7 mouse cellular contexts compared by ENCODE assay signal in the genomic region with DNA sequence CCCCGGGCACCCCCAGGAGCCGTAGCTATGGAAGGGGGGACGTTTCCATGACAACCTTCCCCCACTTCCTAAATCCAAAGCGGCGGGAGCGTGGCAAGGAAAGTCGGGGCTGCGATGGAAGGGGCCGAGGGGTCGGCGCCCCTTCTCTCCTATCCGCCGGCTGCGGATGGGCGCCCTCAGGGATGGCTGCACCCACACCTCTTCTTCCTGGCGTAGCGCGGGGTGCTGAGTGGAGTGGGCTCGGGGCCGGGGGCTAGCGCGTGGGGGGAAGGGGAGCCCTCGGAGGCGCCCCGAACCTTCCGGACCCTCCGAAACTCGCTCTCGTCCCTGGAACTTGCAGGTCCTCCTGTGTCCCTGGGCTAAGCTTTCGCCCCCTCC. TPM values are rescaled to one million over a fixed set of nuclear protein-coding genes. Genes with fewer than 3 reads are reported as not detected.
DNase-seq lines count a peak whose midpoint lies in the region; ATAC-seq and TF ChIP-seq lines count a peak whose summit lies in the region.

No protein-coding gene starts in this region.

- no peak for DNase-seq in lung, postnatal 25 days (ENCODE audit: low spot score)
- DNase-seq in intestine, embryonic 14.5 days (ENCODE audit: low spot score): no peak
- no peak for DNase-seq in layer of hippocampus, postnatal 14 days (ENCODE audit: low spot score in 2 of 2)
- no peak for DNase-seq in right cerebral cortex, postnatal 14 days

- under 1% methylated on average over 26 of the region's 30 CpGs for WGBS in lung, embryonic 15.5 days
- 1% methylated on average over 27 of the region's 30 CpGs for WGBS in intestine, embryonic 14.5 days
- 0% methylated on average over 28 of the region's 30 CpGs for WGBS in neural tube, embryonic 12.5 days

- peak overlapping the region; percentile 75 for H3K4me3 ChIP-seq in lung, embryonic 15.5 days
- H3K4me3 ChIP-seq in embryonic fibroblast, embryonic 13.5 days (ENCODE audit: insufficient read depth, low read length): peak overlapping the region; percentile 33
- peak overlapping the region; percentile 65 for H3K4me3 ChIP-seq in intestine, embryonic 14.5 days (ENCODE audit: low read depth, low read length)
- H3K4me3 ChIP-seq in neural tube, embryonic 12.5 days: peak overlapping the region; percentile 87

- H3K9me3 ChIP-seq in lung, embryonic 15.5 days: no peaks in the 10 kb centered on the region
- H3K9me3 ChIP-seq in intestine, embryonic 14.5 days (ENCODE audit: control insufficient read depth, low read length): no peaks in the 10 kb centered on the region
- no peaks in the 10 kb centered on the region for H3K9me3 ChIP-seq in neural tube, embryonic 12.5 days

- H3K27ac ChIP-seq in lung, embryonic 15.5 days: peak overlapping the region; percentile 75
- no peak overlapping the region for H3K27ac ChIP-seq in embryonic fibroblast, embryonic 13.5 days (ENCODE audit: insufficient read depth, low read length)
- H3K27ac ChIP-seq in intestine, embryonic 14.5 days (ENCODE audit: low read depth): peak overlapping the region; percentile 33; the same call in 1 of the 2 replicates
- H3K27ac ChIP-seq in neural tube, embryonic 12.5 days: peak overlapping the region; percentile 72

- H3K4me1 ChIP-seq in lung, embryonic 15.5 days: peaks cover 30% of the 10 kb centered on the region
- H3K4me1 ChIP-seq in embryonic fibroblast, embryonic 13.5 days (ENCODE audit: control insufficient read depth, insufficient read depth, low read length): no peaks in the 10 kb centered on the region
- peaks cover 3% of the 10 kb centered on the region; the same call in 1 of the 2 replicates for H3K4me1 ChIP-seq in intestine, embryonic 14.5 days (replicated peaks; ENCODE audit: control insufficient read depth, insufficient read depth, low read length)
- H3K4me1 ChIP-seq in neural tube, embryonic 12.5 days: peaks cover 27% of the 10 kb centered on the region

- H3K36me3 ChIP-seq in lung, embryonic 15.5 days: no peaks in the 10 kb centered on the region
- no peaks in the 10 kb centered on the region for H3K36me3 ChIP-seq in intestine, embryonic 14.5 days (ENCODE audit: control insufficient read depth, insufficient read depth, low read length)
- H3K36me3 ChIP-seq in neural tube, embryonic 12.5 days: no peaks in the 10 kb centered on the region

- TF ChIP-seq CTCF in embryonic fibroblast, embryonic 13.5 days (IDR thresholded peaks at IDR 0.05; ENCODE audit: borderline replicate concordance, insufficient read depth, low read length): no peak

- H3K4me2 ChIP-seq in lung, embryonic 15.5 days: peak overlapping the region; percentile 88
- H3K4me2 ChIP-seq in intestine, embryonic 14.5 days (ENCODE audit: low read length): peak overlapping the region; percentile 94
- peak overlapping the region; percentile 65 for H3K4me2 ChIP-seq in neural tube, embryonic 12.5 days (replicated peaks)

- H3K27me3 ChIP-seq in lung, embryonic 15.5 days: peaks cover 41% of the 10 kb centered on the region
- H3K27me3 ChIP-seq in intestine, embryonic 14.5 days (replicated peaks; ENCODE audit: control insufficient read depth, insufficient read depth, low read length): peaks cover 32% of the 10 kb centered on the region
- H3K27me3 ChIP-seq in neural tube, embryonic 12.5 days (replicated peaks): no peaks in the 10 kb centered on the region

- peak; percentile 31; the same call in 1 of the 2 replicates for ATAC-seq in lung, embryonic 15.5 days (ENCODE audit: borderline replicate concordance, extremely low read depth, low FRiP score, low TSS enrichment)
- ATAC-seq in intestine, embryonic 14.5 days (replicated peaks; ENCODE audit: low FRiP score, low TSS enrichment, low read depth): peak; percentile 48
- ATAC-seq in neural tube, embryonic 12.5 days (ENCODE audit: low FRiP score, low read depth): peak; percentile 54

- H3K9ac ChIP-seq in lung, embryonic 15.5 days: peak overlapping the region; percentile 63
- H3K9ac ChIP-seq in intestine, embryonic 14.5 days (ENCODE audit: low read length): peak overlapping the region; percentile 51
- H3K9ac ChIP-seq in neural tube, embryonic 12.5 days: peak overlapping the region; percentile 93

- TF ChIP-seq POLR2A in embryonic fibroblast, embryonic 13.5 days (IDR thresholded peaks at IDR 0.05; ENCODE audit: low read depth, low read length): no peak

RNA-seq across cellular contexts. Expression of a gene that starts 0.6 kb away (rescaled TPM):
- 75.5 and 82.9 TPM in 2 replicates for polyA plus RNA-seq in lung, embryonic 15.5 days (2015; fragmentation: Nextera tagmentation; extraction: Ambion mirVana)
- polyA plus RNA-seq in embryonic fibroblast, embryonic 13.5 days (2011; ENCODE audit: insufficient read length, low read depth, missing spikeins): 1.6 and 5.6 TPM in 2 replicates
- 74.7 and 92.6 TPM in 2 replicates for polyA plus RNA-seq in intestine, embryonic 14.5 days (2014; fragmentation: Nextera tagmentation; extraction: Ambion mirVana)
- 135 and 145 TPM in 2 replicates for polyA plus RNA-seq in neural tube, embryonic 12.5 days (2016; fragmentation: Nextera tagmentation; extraction: Ambion mirVana)
- 100 to 1,000 TPM; 219 to 257 TPM for total RNA-seq in layer of hippocampus, postnatal 14 days (2021)

Comparison
In these comparisons a context has a peak if more than half of its experiments do, and no peak if none do; other contexts are left out.
1. H3K4me3 ChIP-seq: peak in every context shown above with its lines; median percentile 87 in neural tube, embryonic 12.5 days; 75 in lung, embryonic 15.5 days; 65 in intestine, embryonic 14.5 days; 33 in embryonic fibroblast, embryonic 13.5 days.
2. RNA of a gene that starts 0.6 kb away (polyA plus RNA-seq): 135 to 145 TPM in neural tube, embryonic 12.5 days, 75.5 to 82.9 TPM in lung, embryonic 15.5 days and 74.7 to 92.6 TPM in intestine, embryonic 14.5 days; 1.6 to 5.6 TPM in embryonic fibroblast, embryonic 13.5 days; every median in the first group is over 10 times any median in the second.
3. Peak in every context shown above with its lines, with median percentiles within 50 percentile points of each other: ATAC-seq, H3K4me2 ChIP-seq and H3K9ac ChIP-seq.